Mouse (Mus musculus) lung, postnatal 25 days (tissue): ENCODE data around the gene Strn3.
A peak's percentile ranks its signal among the peaks of the same experiment; 100 is the strongest.

Experiments
- DNase-seq: peaks from one replicate; pipeline ENCODE4 v3.0.0; 2022; ENCODE audit warnings: low spot score

The Strn3 gene

DNA sequence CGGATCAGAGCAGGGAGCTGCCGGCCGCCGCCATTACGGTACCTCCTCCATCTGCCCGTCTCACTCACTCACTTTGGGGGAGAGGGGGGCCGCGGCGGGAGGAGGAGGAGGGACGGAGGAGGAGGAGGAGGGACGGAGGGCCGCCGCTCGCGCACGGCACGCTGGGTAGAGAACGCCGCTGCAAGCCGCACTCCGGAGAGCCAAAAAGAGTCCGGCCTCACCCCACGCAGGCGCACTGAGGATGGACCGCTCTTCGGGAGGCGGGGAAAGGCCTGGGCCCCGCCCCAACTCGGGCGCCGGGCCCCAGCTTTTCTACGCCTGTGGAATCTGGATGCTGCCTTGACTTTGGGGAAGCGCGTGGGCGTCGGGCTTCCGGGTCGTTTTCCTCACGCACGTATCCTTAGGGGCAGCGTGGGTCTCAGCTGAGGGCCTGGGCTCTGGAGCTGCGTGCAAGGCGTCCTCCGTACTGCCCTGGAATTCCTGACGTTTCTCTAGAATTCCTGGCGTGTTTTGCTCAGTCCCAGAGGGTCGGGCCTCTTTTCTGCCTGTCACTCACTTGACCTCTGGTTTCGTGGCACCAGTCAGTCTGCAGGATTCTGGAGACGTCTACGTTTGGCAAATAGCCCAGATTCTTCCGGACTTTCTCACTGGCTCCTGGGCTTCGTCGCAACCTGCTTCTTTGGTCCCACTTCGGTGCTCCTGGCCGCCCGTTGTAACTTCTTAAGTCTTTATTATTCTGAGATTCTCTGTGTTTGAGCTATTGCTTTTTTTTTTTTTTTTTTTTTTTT is at the start of gene Strn3:
Gene Strn3, minus strand, starts transcription at position 53 of the 788 bp plus-strand sequence.
- DNase-seq = peak; percentile 97

DNA sequence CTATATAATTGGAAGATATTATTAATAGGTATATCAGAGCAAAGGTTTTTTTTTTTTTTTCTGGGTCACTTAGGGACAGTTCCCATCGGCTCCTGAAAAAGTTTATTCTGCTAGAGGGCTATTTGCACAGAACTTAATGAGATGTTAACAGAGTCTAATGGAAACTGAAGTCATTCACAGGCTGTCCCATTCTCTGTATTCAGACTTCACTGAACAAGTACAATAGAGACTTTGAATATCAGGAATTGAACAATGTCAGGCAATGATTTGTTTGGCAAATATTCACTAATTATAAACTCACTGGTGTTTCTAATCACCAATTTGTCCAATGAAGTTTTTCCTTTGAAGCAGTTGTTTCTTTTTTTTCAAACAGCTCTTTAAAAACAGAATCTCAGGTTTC is 45.1 kb upstream of the Strn3 start:
- DNase-seq = no peak

DNA sequence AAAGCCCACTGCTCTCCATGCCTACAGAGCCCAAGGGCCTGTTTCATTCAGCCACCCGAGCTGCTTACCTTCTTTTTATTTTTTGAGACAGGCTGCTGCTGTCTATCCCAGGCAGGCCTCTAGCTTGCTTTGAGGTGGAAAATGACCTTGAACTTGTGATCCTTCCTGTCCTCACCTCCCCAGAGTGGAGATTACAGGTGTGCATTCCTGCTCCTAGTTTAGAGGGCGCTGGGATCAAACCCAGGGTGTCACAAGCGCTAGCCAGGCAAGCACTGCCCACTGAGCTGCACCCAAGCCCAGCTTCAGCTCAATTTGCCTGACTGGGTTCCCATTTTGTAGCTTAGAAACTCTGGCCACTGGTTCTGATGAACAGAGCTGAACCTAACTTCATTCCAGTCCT is 44.7 kb upstream of the Strn3 start:
- no peak for DNase-seq

DNA sequence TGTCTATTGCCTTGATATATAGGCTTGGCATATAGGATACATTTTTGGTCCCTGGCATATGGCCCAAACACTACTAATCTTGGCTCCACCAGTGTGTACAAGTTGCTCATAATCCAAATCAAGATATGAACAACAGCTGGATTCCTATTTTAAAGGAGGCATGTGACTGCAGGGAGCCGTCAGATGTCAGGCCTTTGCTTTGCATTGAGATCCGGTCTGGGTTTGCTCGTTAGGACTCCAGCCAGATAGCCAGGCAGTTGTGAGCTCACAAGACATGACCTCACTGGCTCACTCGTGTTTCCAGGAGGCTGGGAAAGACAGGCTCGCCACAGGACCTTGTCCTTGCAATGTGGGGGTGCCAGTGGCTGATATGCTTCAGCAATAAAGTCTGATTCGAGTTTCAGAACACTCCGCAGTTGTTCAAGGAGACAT is 44.2 kb upstream of the Strn3 start:
- no peak for DNase-seq

DNA sequence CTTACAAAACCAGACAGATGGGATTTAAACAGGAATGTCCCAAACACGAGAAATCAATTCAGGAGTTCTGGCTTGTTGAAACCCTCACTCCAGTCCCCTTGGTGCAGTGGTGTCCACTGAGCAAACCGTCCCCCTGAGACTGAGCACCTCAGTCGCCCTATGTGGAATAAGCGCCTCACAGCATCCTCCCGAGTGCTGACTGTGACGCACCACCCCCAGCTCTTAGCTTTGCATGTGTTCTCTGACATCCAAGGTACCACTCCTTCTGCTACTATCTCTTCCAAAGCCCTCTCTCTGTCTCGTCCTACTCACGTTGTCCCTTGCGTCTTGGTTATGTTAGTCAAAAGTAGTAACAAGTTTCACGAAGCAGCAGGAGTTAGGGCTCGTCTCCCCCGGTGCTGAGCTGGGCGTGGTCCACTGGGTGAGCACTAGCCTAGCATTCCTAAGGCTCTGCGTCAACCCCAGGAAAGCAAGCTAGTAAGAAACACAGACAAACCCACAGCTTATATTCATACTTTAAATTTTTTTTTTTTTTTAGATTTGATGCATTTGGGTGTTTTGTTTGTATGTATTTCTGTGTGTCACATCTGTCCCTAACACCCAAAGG is 43.0 kb upstream of the Strn3 start:
- no peak for DNase-seq

DNA sequence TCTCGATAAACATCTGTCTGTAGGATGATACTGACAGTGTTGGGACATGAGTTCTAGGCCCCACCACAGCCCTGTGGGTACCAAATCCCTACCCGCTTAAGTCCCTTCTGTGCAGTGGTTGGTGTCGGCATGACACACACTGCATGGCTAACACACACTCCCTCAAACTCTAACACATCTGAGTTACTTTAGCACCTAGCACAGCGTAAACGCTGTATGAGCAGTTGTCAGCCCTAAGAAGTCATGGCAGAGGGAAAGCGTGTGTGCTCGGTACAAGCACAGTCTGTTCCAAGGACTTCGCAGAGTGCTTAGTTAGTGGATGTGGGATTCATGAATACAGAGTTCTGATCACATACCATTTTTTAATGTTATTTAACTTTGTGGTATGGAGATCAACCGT is 38.1 kb upstream of the Strn3 start:
- DNase-seq = no peak

DNA sequence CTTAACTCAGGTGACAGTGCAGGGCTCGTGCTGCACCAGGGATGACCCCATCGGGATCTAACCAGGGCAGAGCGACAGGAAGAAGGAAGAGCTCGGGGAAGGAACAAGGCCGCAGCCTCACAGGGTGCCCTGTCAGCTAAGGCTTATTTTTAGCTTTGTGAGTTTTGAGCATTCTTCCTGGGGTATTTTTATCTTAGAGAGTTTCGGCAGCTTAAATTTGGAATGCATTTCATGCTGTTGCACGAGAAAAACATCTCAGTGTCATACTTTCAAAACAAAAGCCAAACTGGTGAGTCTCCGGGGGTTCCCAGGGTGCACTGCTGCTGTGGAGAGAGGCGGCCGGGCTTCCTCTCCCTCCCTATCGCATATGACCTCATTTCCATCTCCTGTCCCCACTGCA is 37.4 kb upstream of the Strn3 start:
- DNase-seq = peak; percentile 34

DNA sequence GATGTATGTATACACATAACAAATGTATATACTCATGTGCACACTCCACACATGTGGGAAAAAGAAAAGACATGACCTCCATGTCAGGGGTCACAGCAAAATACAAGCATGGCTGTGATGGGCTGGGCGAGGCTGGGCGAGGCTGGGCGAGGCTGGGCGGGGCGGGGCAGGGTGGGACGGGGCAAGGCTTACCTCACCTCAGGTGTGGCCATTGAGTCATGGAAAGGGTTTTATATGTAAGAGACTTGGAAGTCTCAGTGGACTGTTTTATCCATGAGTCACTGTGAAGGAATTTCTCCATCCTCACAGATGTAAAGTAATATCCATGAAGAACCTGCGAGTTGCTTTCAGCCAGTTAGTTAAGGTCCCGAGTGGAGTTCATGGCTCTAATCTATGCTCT is 30.1 kb upstream of the Strn3 start:
- no peak for DNase-seq

DNA sequence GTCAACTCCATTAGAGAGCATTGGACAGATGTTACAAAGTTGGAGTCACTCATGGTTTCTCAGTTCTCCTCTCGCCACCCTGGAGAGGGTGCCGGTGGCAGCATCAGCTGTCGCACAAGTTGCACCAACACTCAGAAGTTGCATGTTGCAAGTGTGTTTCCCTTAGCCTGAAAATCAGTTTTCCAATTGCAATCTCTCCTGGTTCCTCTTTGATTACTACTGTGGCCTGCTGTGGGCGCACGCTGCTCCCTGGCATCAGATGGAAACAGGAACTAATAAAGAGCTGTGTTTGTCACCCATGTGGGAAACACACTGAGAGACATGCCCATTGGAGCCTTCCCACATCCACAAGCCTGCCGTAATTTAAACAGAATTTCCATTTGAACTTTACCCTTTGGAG is 26.9 kb upstream of the Strn3 start:
- no peak for DNase-seq

DNA sequence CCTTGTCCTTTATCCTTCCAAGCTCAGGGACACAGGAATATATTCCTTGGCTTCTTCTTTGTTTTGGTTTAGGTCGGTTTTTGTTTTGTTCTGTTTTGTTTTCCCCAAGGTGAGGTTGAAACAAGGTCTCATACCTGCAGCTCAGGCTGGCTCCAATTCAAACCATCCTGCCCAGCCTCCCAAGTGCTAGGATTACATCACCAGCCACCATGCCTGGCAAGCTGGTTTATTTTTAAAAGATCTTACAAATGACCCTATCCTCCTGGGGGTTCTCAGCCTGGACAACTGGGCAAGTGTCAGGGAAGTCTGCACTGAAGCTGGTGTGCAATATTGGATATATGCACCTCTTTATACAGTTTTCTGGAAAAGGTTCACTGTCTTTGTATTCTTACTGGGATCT is 21.0 kb upstream of the Strn3 start:
- no peak for DNase-seq

DNA sequence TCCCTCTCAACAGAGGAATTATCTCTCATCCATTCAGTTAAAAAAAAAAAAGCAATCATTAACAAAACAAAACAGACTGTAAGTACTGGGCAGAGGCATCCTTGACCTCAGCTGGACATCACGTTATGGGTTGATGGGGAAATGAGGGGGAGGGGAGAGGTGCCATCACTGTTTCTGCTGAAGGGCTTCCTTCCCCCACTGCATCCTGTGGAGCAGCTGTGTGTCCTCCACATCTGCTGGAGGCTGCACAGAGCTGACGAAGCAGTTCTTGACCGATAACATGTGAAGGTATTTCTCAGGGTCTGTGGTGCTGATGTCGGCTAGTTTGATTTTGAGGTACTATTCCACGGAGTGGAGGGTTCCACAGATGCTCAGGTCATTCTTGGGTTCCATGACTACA is 18.5 kb upstream of the Strn3 start:
- no peak for DNase-seq

DNA sequence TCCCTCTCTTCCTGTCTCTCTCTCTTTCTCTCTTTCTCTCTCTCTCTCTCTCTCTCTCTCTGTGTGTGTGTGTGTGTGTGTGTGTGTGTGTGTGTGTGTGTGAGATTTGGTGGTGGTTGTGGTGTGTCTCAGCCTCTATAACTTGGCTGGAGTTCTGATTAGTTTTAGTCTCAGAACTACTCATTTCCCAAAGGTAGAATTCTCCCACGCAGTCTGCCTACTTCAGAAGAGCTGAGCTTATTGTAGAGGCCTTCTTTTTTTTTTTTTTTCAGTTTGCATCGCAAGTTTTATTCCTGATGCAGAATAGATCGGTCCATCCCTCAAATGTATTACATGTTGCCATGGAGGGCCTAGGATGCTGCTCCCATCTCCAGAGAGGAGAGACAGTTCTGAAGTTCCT is 18.0 kb upstream of the Strn3 start:
- DNase-seq = no peak

DNA sequence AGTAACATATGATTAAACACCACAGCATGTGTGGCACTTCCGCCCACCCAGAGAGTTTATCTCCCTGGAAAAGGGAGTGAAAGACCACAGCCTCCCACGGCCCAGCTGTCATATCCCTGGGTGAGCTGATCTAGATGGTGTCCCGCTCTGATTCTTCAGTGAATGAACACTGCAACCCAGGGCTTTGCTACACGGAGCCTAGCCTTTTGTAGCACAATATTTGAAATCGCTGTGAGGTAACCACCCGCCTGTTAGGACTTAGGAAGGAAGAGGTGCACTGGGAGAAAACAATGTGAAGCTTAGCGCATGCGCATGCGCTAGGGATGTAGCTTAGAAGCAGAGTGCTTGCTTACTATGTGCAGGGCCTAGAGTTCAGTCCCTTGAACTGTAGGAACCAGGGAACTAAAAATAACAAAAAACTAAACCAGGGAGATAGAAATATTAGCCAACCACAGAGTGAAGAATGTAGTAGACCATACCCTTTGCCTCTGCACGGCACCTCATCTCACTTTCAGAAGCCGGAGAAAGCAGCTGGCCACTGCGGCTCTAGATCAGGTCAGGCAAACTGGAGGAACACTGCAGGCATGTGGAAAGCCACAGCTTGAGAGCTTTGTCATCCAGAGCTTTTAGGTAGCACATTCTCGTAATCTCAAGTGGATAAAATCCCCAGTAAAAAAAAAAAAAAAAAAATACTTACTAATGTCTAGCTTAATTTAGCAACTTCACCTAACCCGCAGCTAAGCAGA is 17.4 kb upstream of the Strn3 start:
- DNase-seq = no peak

DNA sequence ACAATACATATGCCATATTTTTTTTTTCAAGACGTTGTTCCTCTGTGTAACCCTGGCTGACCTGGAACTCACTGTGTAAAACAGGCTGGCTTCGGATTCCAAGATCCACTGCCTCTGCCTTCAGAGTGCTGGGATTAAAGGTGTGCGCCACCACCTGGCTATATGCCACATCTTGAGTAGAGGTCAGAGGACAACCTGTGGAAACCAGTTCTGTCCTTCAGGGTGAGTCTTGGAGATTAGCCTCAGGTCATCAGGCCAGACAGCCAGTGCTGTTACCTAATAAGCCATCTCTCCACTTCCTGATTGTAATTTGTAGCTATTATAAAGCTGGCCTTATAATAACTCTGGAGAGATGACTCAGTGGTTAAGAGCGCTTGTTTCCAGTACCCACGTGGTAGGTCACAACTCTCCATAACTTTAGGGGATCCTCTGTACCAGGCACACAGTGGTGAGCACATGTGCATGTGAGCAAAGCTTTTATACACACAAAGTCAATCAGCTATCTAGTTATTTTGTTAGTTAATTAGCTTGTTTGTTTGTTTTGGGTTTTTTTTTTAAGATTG is 15.1 kb upstream of the Strn3 start:
- no peak for DNase-seq

DNA sequence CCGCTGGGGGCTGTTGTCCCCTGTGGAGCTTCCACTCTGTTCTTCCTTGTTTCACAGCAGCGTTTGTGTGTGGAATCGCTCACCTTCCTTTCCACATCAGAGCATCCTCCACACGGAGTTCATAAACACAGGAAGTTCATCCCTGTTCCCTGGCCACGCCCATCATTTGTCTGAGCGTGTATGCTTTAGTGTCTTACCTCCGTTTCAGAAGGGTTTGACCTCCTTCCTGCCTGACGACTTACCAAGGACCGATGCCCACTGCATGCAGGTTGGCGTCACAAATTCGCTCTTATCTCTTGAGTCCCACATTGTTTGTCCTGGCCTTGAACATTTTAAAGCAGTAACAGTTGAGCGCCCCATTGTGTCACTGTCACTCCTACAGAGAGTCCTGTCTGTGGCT is 14.1 kb upstream of the Strn3 start:
- DNase-seq = peak; percentile 74

DNA sequence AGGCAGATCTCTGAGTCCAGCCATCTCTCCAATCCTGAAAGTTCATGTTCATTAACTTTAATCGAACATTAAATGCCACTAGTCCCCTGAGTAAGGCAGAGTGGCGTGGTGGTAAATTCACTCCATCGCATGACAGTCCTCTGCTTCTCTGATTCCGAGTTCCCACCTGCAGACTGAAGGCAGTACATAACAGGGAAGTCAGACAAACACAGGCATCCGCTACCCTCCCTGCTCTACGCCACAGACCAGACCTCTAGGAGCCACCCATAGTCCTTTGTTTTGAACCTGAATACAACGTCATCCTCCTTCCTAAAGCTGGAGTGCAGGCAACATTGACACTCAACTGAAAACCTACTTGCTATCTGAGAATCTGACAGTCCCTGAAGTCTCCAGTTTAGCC is 12.9 kb upstream of the Strn3 start:
- no peak for DNase-seq

DNA sequence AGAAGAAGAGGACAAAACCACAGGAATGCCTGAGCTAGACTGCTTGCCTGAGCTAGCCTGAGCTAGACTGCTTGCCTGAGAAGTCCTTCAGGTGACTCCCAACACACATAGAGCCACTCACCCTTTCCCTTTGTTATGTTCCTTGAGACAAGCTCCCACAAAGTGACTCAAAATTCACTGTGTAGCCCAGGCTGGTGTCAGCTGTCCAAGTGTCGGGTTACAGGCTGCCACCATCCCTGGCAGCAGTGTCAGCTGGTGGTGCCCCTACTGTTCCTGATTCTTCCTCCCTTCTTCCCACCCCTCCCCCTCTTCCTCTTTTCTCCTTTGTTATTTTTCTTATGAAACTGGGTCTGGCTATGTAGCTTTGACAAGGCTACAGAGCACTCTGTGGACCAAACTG is 12.2 kb upstream of the Strn3 start:
- DNase-seq = no peak

DNA sequence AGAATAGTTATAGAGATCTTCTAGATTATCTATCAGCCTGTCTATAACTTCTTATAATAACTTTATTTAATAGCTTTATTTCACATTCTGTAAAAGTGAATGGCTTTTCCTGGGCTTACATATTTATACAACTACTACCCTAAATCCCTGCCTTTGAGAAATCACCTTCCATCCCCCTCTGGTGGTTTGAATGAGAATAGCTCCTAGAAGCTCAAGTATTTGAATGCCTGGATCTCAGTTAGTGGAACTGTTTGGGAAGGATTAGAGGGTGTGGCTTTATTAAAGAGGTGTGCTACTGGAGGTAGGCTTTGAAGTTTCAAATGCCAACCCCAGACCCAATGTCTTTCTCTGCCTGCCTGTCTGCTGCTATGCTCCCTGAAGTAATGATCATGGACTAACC is 10.0 kb upstream of the Strn3 start:
- no peak for DNase-seq

DNA sequence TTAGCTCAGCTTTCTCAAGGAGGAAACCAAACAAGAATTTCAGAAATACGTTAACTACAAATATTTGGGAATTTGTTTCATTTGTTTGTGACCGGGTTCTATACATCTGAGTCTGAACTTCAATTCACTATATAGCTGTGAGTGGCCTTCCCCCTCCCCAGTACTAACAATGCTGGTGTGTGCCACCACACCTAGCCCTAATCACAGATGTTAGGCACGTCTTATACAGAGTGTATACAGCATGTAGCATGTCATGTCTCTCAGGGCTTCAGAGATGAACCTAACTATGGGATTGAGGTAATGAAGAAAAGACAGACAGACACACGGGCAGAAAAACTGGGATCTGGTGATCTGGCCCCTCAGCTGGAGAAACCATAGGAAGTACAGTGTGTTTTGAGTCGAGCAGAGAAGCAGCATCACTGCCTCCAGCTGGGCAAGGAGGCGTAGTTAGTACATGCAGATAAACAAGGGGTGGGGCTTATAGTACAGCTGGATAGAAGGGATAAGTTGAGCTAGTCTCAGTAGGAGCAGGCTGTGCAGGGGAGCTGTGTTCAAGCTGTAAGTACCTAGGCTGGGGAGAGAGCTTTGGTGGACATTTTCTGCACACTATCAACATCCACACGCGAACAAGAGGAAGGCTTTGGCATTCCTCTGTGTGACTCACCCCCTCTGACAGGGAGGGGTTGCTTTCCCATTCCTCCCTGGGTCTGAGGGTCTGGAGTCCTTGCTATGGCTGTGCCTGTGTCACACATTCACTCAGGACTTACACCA is 8.1 kb upstream of the Strn3 start:
- DNase-seq = no peak

DNA sequence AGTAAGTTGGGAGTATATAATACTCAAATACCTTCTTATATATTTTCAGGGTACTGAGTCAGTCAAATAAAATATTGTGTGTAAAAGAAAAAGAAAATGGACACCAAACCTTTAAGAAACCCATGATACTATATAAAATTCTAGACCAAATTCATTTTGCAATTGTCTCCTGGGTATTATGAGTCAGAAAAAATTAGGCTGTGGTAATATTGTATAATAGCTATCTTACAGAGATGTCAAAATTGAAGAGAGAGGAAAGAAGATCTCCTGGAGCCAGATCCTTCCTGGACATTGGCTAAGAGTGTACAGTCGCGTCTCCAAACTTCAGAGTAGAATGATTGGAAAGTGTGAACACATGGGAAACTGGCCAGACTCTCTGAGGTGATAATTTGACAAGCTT is 4.5 kb upstream of the Strn3 start:
- DNase-seq = no peak

DNA sequence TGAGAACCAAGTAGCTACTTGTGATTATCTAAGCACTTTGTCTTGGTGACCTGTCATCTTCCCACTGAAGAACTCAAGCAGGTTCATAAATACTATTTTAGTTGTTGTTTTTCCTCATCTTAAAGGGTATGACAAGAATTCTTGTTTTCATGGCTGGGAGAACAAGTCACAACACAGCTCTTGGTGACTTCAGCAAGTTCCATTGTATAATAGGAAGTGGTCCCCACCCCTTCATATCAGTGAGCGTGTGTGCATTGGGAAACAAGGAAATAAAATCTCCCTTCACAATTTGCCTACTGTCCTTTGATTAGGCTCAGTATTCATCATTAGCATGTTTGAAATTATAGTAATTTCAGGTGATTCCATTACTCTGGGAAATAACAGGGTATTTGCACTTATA is 3.3 kb upstream of the Strn3 start:
- no peak for DNase-seq

DNA sequence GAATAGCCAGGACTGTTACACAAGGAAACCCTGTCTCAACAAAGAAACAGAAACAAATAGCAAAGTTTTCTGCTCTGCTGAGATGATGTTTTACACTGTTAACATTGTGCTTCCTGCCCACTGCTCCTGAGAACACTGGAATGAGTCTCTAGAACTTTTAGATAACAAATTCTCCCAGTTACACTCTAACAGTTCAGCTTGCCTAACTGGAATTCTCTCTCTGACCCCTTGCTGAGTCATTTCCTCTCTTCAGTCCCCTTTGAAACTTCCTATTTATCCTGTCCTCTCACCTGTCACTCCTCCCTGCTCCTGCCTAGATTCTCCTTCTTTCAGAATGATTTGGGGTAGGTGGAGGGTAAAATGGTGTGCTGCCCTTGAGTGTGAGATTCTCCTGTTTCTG is 2.4 kb upstream of the Strn3 start:
- DNase-seq = no peak
